Mouse (Mus musculus) left cerebral cortex, adult 2 months (tissue): ENCODE results near the gene Tcl1b5. TPM values are rescaled to one million over a fixed set of nuclear protein-coding genes. Genes with fewer than 3 reads are reported as not detected.

Source experiments
- DNase-seq, 2 experiments: peaks; one replicate each; pipeline ENCODE4 v3.0.0; 2021 to 2022; ENCODE audit warnings: low spot score in 2 of 2, mixed read lengths in 1 of 2; ENCODE audit errors: extremely low spot score in 1 of 2
- H3K27ac ChIP-seq: fragments of 200-600 bp; 2 replicates; pipeline ENCODE4 v1.8.1; 2022
- H3K4me3 ChIP-seq: fragments of 200-600 bp; 2 replicates; pipeline ENCODE4 v1.8.1; 2022
- CTCF ChIP-seq: fragments of 200-600 bp; IDR thresholded peaks from 2 replicates; pipeline ENCODE4 v1.8.1; 2022; ENCODE audit warnings: antibody characterized with exemption, mild to moderate bottlenecking, moderate library complexity
- intact Hi-C: fragments of 180-260 bp; cut with DNase I; formaldehyde crosslinking; loops from one replicate; pipeline ENCODE4 v1.15.1; 2025
- total RNA-seq, 2 experiments: library from RNA; stranded (reverse); gene quantifications; 2 replicates each; pipeline ENCODE4 v1.2.3; 2021

Tcl1b5 gene
- total RNA-seq, 2 experiments from 2014 or later = not detected

- no peak for TF ChIP-seq CTCF
- intact Hi-C loops = no loop called here
- no peak for DNase-seq
- H3K4me3 ChIP-seq = no peak within 1 kb of the TSS
- no peak within 1 kb of the TSS for H3K27ac ChIP-seq
Observed at GRCm38 (mm10) chr12:105222601-105223319, 46.6 kb downstream of the Tcl1b5 start, which contains the start of gene Tcl1. TSS of gene Tcl1 (minus strand) at chr12:105222793.

- no peak for DNase-seq
- intact Hi-C loops = no loop called here
- no peak overlapping the region for H3K27ac ChIP-seq
- no peak for TF ChIP-seq CTCF
- H3K4me3 ChIP-seq = no peak overlapping the region
Observed at GRCm38 (mm10) chr12:105224621-105225320, 48.6 kb downstream of the Tcl1b5 start.

Other genes starting within 250 kb of the Tcl1b5 start
- 1 to 10 TPM; 1.7 to 1.9 TPM for gene Syne3, start 166.5 kb upstream of the Tcl1b5 start, total RNA-seq
- 10 to 100 TPM; 46.0 to 50.2 TPM for gene Glrx5, start 143.7 kb upstream of the Tcl1b5 start, total RNA-seq
- not detected for gene Tcl1b2, start 30.3 kb upstream of the Tcl1b5 start, total RNA-seq
- not detected for gene Tcl1b1, start 16.7 kb upstream of the Tcl1b5 start, total RNA-seq
- gene Tcl1b3, start 14.7 kb downstream of the Tcl1b5 start, total RNA-seq = not detected
- gene Tcl1b4, start 25.6 kb downstream of the Tcl1b5 start, total RNA-seq = not detected
- gene Tcl1, start 46.4 kb downstream of the Tcl1b5 start, total RNA-seq = not detected
- 10 to 100 TPM in 1 of 2 experiments, 1 to 10 TPM in 1; 7.6 to 11.2 TPM for gene Tunar, start 157.5 kb downstream of the Tcl1b5 start, total RNA-seq